Mouse (Mus musculus) mouse embryonic stem cell (cell line): ENCODE results near the gene Gpc6.

Experiments
- in situ Hi-C, 2 experiments: fragments of 300-500 bp; cut with MboI; formaldehyde crosslinking; loops; 1 replicate in 1 of 2; 3 replicates in 1 of 2; pipeline ENCODE4 v1.14.3; 2019 to 2020; ENCODE audit warnings: low sequenced_read_pairs in 2 of 2, low pct_unique_long_range_greater_than_20kb in 1 of 2, mixed read lengths in 1 of 2; ENCODE audit not compliant: unreplicated experiment in 1 of 2

The Gpc6 gene

GRCm38 (mm10) chr14:117695565-117695964, 770.5 kb downstream of the Gpc6 start:
- in situ Hi-C loops, result no loop called here

GRCm38 (mm10) chr14:117700670-117701280, 775.7 kb downstream of the Gpc6 start:
- in situ Hi-C loops, result no loop called here

GRCm38 (mm10) chr14:117708817-117709216, 783.7 kb downstream of the Gpc6 start:
- in situ Hi-C loops, result no loop called here

- in situ Hi-C loops, result no loop called here
Observed at GRCm38 (mm10) chr14:117710463-117710911, 785.4 kb downstream of the Gpc6 start.

- in situ Hi-C loops, result no loop called here
Observed at GRCm38 (mm10) chr14:117712311-117712710, 787.2 kb downstream of the Gpc6 start.

GRCm38 (mm10) chr14:117714165-117714564, 789.0 kb downstream of the Gpc6 start:
- in situ Hi-C loops, result no loop called here

- in situ Hi-C loops, result no loop called here
Observed at GRCm38 (mm10) chr14:117716305-117716704, 791.2 kb downstream of the Gpc6 start.

GRCm38 (mm10) chr14:117728741-117729140, 803.6 kb downstream of the Gpc6 start:
- in situ Hi-C loops, result no loop called here

GRCm38 (mm10) chr14:117755231-117755630, 830.1 kb downstream of the Gpc6 start:
- in situ Hi-C loops, result no loop called here

- in situ Hi-C loops, result no loop called here
Observed at GRCm38 (mm10) chr14:117756505-117756904, 831.4 kb downstream of the Gpc6 start.

GRCm38 (mm10) chr14:117757790-117758358, 832.8 kb downstream of the Gpc6 start:
- in situ Hi-C loops, result no loop called here

- in situ Hi-C loops, result no loop called here
Observed at GRCm38 (mm10) chr14:117760830-117761517, 835.9 kb downstream of the Gpc6 start.

GRCm38 (mm10) chr14:117762934-117763333, 837.8 kb downstream of the Gpc6 start:
- in situ Hi-C loops, result no loop called here

- in situ Hi-C loops, result no loop called here
Observed at GRCm38 (mm10) chr14:117767861-117768260, 842.7 kb downstream of the Gpc6 start.

- in situ Hi-C loops, result no loop called here
Observed at GRCm38 (mm10) chr14:117768697-117769096, 843.6 kb downstream of the Gpc6 start.

- in situ Hi-C loops, result no loop called here
Observed at GRCm38 (mm10) chr14:117773373-117773772, 848.3 kb downstream of the Gpc6 start.

- in situ Hi-C loops, result no loop called here
Observed at GRCm38 (mm10) chr14:117777866-117778500, 852.9 kb downstream of the Gpc6 start.

GRCm38 (mm10) chr14:117778538-117779413, 853.7 kb downstream of the Gpc6 start:
- in situ Hi-C loops, result no loop called here
